Mouse (Mus musculus) kidney, adult 2 months (tissue): ENCODE measurements around the gene Ptges2. TPM values are rescaled to one million over a fixed set of nuclear protein-coding genes. Genes with fewer than 3 reads are reported as not detected.

ENCODE experiments used
- DNase-seq: peaks from one replicate; pipeline ENCODE4 v3.0.0; 2021
- H3K27ac ChIP-seq: fragments of 200-500 bp; 2 replicates; pipeline ENCODE4 v1.5.1; 2012; ENCODE audit warnings: low read depth, low read length, control low read depth, inconsistent platforms; ENCODE audit not compliant: insufficient read depth
- H3K27me3 ChIP-seq: fragments of 200-500 bp; replicated peaks from 2 replicates; pipeline ENCODE4 v1.6.1; 2012; ENCODE audit warnings: mild to moderate bottlenecking, moderate library complexity, low read length, inconsistent platforms; ENCODE audit not compliant: control insufficient read depth, insufficient read depth
- H3K36me3 ChIP-seq: fragments of 200-500 bp; 2 replicates; pipeline ENCODE4 v1.6.1; 2012; ENCODE audit warnings: mild to moderate bottlenecking, moderate library complexity, low read length, inconsistent platforms; ENCODE audit not compliant: control insufficient read depth, insufficient read depth
- H3K4me1 ChIP-seq: fragments of 200-500 bp; 2 replicates; pipeline ENCODE4 v1.6.1; 2011; ENCODE audit warnings: low read length; ENCODE audit not compliant: control insufficient read depth, insufficient read depth
- H3K4me3 ChIP-seq: fragments of 200-500 bp; 2 replicates; pipeline ENCODE4 v1.5.1; 2011; ENCODE audit warnings: mild to moderate bottlenecking, low read depth, low read length, control low read depth; ENCODE audit not compliant: insufficient read depth
- CTCF ChIP-seq: fragments of 200-500 bp; conservative IDR thresholded peaks from 2 replicates; pipeline ENCODE4 v1.5.1; 2011; ENCODE audit warnings: low read depth, mild to moderate bottlenecking, control low read depth, low read length, moderate library complexity, mixed read lengths; ENCODE audit not compliant: insufficient read depth, insufficient read length
- POLR2A ChIP-seq: fragments of 200-500 bp; IDR thresholded peaks from one replicate; pipeline ENCODE4 v1.6.1; 2011; ENCODE audit warnings: low read depth, low read length, control low read depth
- WGBS: fragments of 180-500 bp; shearing (Covaris S2); methylation state at CpG from one replicate; pipeline ENCODE4 v1.1.7; 2018; 5-methylcytosine and 5-hydroxymethylcytosine counted together
- polyA plus RNA-seq: library from polyadenylated mRNA; depleted of rRNA; stranded (reverse); fragments of >200 nt; gene quantifications from 2 replicates; pipeline ENCODE4 v1.2.3, GENCODE M21; 2012

Gene Ptges2
- polyA plus RNA-seq, 1 experiment, result 69.7 TPM

GRCm38 (mm10) chr2:32421851-32422251 lies 26.2 kb downstream of the Ptges2 start:
- peak overlapping the region; percentile 93 for H3K27ac ChIP-seq
- peaks cover 3% of the 10 kb centered on the region; the same call in 1 of the 2 replicates for H3K36me3 ChIP-seq
- H3K27me3 ChIP-seq, result no peaks in the 10 kb centered on the region
- H3K4me3 ChIP-seq, result peak overlapping the region; percentile 63; the same call in 1 of the 2 replicates
- H3K4me1 ChIP-seq, result peaks cover 40% of the 10 kb centered on the region
- DNase-seq, result peak; percentile 93
- TF ChIP-seq CTCF (0 out of 2 replicates have a peak, but pooled peaks have one; percentile 0), POLR2A (no peak)
- 59% methylated on average over 6 of the region's 6 CpGs for WGBS

- H3K27ac ChIP-seq, result peak overlapping the region; percentile 93
- WGBS, result 3% methylated on average over 14 of the region's 14 CpGs
- DNase-seq, result peak; percentile 96
Measured at GRCm38 (mm10) chr2:32423481-32424331, 28.0 kb downstream of the Ptges2 start.

GRCm38 (mm10) chr2:32424796-32425195 lies 29.1 kb downstream of the Ptges2 start:
- Histone ChIP-seq H3K4me3 (no peak overlapping the region), H3K4me1 (peaks cover 30% of the 10 kb centered on the region; the same call in 1 of the 2 replicates), H3K36me3 (no peaks in the 10 kb centered on the region), H3K27me3 (no peaks in the 10 kb centered on the region), H3K27ac (peak overlapping the region; percentile 80)
- no peak for TF ChIP-seq CTCF
- no peak for TF ChIP-seq POLR2A
- DNase-seq, result peak; percentile 30
- WGBS, result 28% methylated on average over 3 of the region's 3 CpGs

More at GRCm38 (mm10) chr2:32423481-32424331, 28.0 kb downstream of the Ptges2 start:
- Histone ChIP-seq H3K36me3 (peaks cover 2% of the 10 kb centered on the region; the same call in 1 of the 2 replicates), H3K4me3 (peak overlapping the region; percentile 63), H3K27me3 (no peaks in the 10 kb centered on the region), H3K4me1 (peaks cover 32% of the 10 kb centered on the region)
- TF ChIP-seq POLR2A, result peak; percentile 92
- peak; percentile 6; the same call in 1 of the 2 replicates for TF ChIP-seq CTCF

- H3K27ac ChIP-seq, result no peak overlapping the region
- TF ChIP-seq CTCF, result no peak
- no peak for TF ChIP-seq POLR2A
- H3K4me3 ChIP-seq, result no peak overlapping the region
- H3K4me1 ChIP-seq, result peaks cover 29% of the 10 kb centered on the region; the same call in 1 of the 2 replicates
- WGBS, result 79% methylated on average over 5 of the region's 5 CpGs
- no peaks in the 10 kb centered on the region for H3K36me3 ChIP-seq
- no peak for DNase-seq
- no peaks in the 10 kb centered on the region for H3K27me3 ChIP-seq
Measured at GRCm38 (mm10) chr2:32425568-32425967, 29.9 kb downstream of the Ptges2 start.

GRCm38 (mm10) chr2:32426141-32426540 lies 30.4 kb downstream of the Ptges2 start:
- DNase-seq, result no peak
- Histone ChIP-seq H3K27ac (no peak overlapping the region), H3K4me1 (peaks cover 30% of the 10 kb centered on the region; the same call in 1 of the 2 replicates), H3K4me3 (no peak overlapping the region), H3K36me3 (no peaks in the 10 kb centered on the region), H3K27me3 (no peaks in the 10 kb centered on the region)
- TF ChIP-seq POLR2A (no peak), CTCF (no peak)
- 92% methylated on average over 1 of the region's 1 CpGs for WGBS

GRCm38 (mm10) chr2:32427720-32428119 lies 32.0 kb downstream of the Ptges2 start:
- H3K4me1 ChIP-seq, result peaks cover 30% of the 10 kb centered on the region; the same call in 1 of the 2 replicates
- H3K36me3 ChIP-seq, result no peaks in the 10 kb centered on the region
- TF ChIP-seq POLR2A (no peak), CTCF (no peak)
- no peak for DNase-seq
- H3K27ac ChIP-seq, result no peak overlapping the region
- no peak overlapping the region for H3K4me3 ChIP-seq
- 73% methylated on average over 5 of the region's 5 CpGs for WGBS
- no peaks in the 10 kb centered on the region for H3K27me3 ChIP-seq

GRCm38 (mm10) chr2:32428262-32428722 lies 32.6 kb downstream of the Ptges2 start:
- TF ChIP-seq POLR2A (no peak), CTCF (no peak)
- Histone ChIP-seq H3K36me3 (no peaks in the 10 kb centered on the region), H3K4me3 (no peak overlapping the region), H3K4me1 (peaks cover 25% of the 10 kb centered on the region; the same call in 1 of the 2 replicates), H3K27me3 (no peaks in the 10 kb centered on the region), H3K27ac (no peak overlapping the region)
- DNase-seq, result peak; percentile 33
- 39% methylated on average over 8 of the region's 8 CpGs for WGBS
